Mouse (Mus musculus) kidney, postnatal 0 days (tissue): Measurements from ENCODE around the gene Adamts18. TPM values are rescaled to one million over a fixed set of nuclear protein-coding genes. Genes with fewer than 3 reads are reported as not detected.

Experiments used
- ATAC-seq: fragments of 200-750 bp; cut with Nextera tagmentation; replicated peaks from 2 replicates; pipeline ENCODE4 v1.8.0; 2017; ENCODE audit warnings: low read depth, moderate number of reproducible peaks, moderate TSS enrichment, moderate library complexity; ENCODE audit not compliant: low FRiP score
- DNase-seq: peaks from one replicate; pipeline ENCODE4 v3.0.0-alpha.2; 2016; ENCODE audit warnings: low spot score
- H3K27ac ChIP-seq: fragments of 300-500 bp; sonication (generic); 2 replicates; pipeline ENCODE4 v1.5.1; 2014; ENCODE audit warnings: mild to moderate bottlenecking
- H3K27me3 ChIP-seq: fragments of 300-500 bp; sonication (generic); 2 replicates; pipeline ENCODE4 v1.6.1; 2014; ENCODE audit warnings: low read length, mixed read lengths; ENCODE audit not compliant: insufficient read depth
- H3K36me3 ChIP-seq: fragments of 300-500 bp; sonication (generic); 2 replicates; pipeline ENCODE4 v1.6.1; 2014; ENCODE audit warnings: low read length, mixed read lengths; ENCODE audit not compliant: insufficient read depth
- H3K4me1 ChIP-seq: fragments of 300-500 bp; sonication (generic); replicated peaks from 2 replicates; pipeline ENCODE4 v1.6.1; 2014; ENCODE audit warnings: antibody characterized with exemption, low read length, mixed read lengths; ENCODE audit not compliant: insufficient read depth
- H3K4me2 ChIP-seq: fragments of 300-500 bp; sonication (generic); 2 replicates; pipeline ENCODE4 v1.6.1; 2014; ENCODE audit warnings: mild to moderate bottlenecking, low read length, moderate library complexity, mixed read lengths
- H3K4me3 ChIP-seq: fragments of 300-500 bp; sonication (generic); replicated peaks from 2 replicates; pipeline ENCODE4 v1.5.1; 2014; ENCODE audit warnings: low read depth, low read length
- H3K9ac ChIP-seq: fragments of 300-500 bp; sonication (generic); 2 replicates; pipeline ENCODE4 v1.6.1; 2014; ENCODE audit warnings: low read depth, low read length
- H3K9me3 ChIP-seq: fragments of 300-500 bp; sonication (generic); replicated peaks from 2 replicates; pipeline ENCODE4 v1.6.1; 2016; ENCODE audit warnings: low read length, inconsistent platforms, mixed read lengths
- CTCF ChIP-seq: IDR thresholded peaks from 2 replicates; pipeline ENCODE4 v1.5.1; 2016; ENCODE audit warnings: antibody characterized with exemption, low read depth, mild to moderate bottlenecking, moderate library complexity
- WGBS: fragments of 180-500 bp; shearing (Covaris S2); extraction: QIAGEN DNeasy Blood & Tissue Kit; methylation state at CpG from one replicate; pipeline ENCODE4 v1.1.7; 2014; 5-methylcytosine and 5-hydroxymethylcytosine counted together
- polyA plus RNA-seq: library from polyadenylated mRNA; unstranded; fragments of >200 nt; fragmentation: Nextera tagmentation; extraction: Ambion mirVana; gene quantifications from 2 replicates; pipeline ENCODE4 v1.2.1, GENCODE M21; 2015

Adamts18 gene
- polyA plus RNA-seq, 1 experiment from 2014 or later = 1.6 TPM

- Histone ChIP-seq H3K4me3 (no peak overlapping the region), H3K4me1 (no peaks in the 10 kb centered on the region), H3K27ac (no peak overlapping the region), H3K4me2 (no peak overlapping the region), H3K9me3 (no peaks in the 10 kb centered on the region), H3K9ac (no peak overlapping the region), H3K27me3 (no peaks in the 10 kb centered on the region), H3K36me3 (no peaks in the 10 kb centered on the region)
- DNase-seq = no peak
- WGBS = 58% methylated on average over 8 of the region's 8 CpGs
- ATAC-seq = no peak
- no peak for TF ChIP-seq CTCF
Measured at GRCm38 (mm10) chr8:113665951-113666350, 182.6 kb downstream of the Adamts18 start.

GRCm38 (mm10) chr8:113665036-113665435 is 183.5 kb downstream of the Adamts18 start:
- 71% methylated on average over 4 of the region's 4 CpGs for WGBS
- H3K27ac ChIP-seq = no peak overlapping the region
- TF ChIP-seq CTCF = no peak
- no peak overlapping the region for H3K9ac ChIP-seq
- no peaks in the 10 kb centered on the region for H3K9me3 ChIP-seq
- no peak for ATAC-seq
- H3K36me3 ChIP-seq = no peaks in the 10 kb centered on the region
- H3K4me2 ChIP-seq = no peak overlapping the region
- H3K27me3 ChIP-seq = no peaks in the 10 kb centered on the region
- no peak overlapping the region for H3K4me3 ChIP-seq
- no peak for DNase-seq
- no peaks in the 10 kb centered on the region for H3K4me1 ChIP-seq

GRCm38 (mm10) chr8:113664544-113664943 is 184.0 kb downstream of the Adamts18 start:
- Histone ChIP-seq H3K4me3 (no peak overlapping the region), H3K36me3 (no peaks in the 10 kb centered on the region), H3K4me1 (no peaks in the 10 kb centered on the region), H3K9me3 (no peaks in the 10 kb centered on the region), H3K9ac (no peak overlapping the region), H3K27me3 (no peaks in the 10 kb centered on the region), H3K27ac (no peak overlapping the region), H3K4me2 (no peak overlapping the region)
- ATAC-seq = peak; percentile 70
- peak; percentile 99 for TF ChIP-seq CTCF
- peak; percentile 94 for DNase-seq
- WGBS = 4% methylated on average over 2 of the region's 2 CpGs

- no peaks in the 10 kb centered on the region for H3K9me3 ChIP-seq
- H3K9ac ChIP-seq = no peak overlapping the region
- 100% methylated on average over 1 of the region's 1 CpGs for WGBS
- ATAC-seq (no peak), DNase-seq (no peak)
- no peaks in the 10 kb centered on the region for H3K36me3 ChIP-seq
- H3K4me2 ChIP-seq = no peak overlapping the region
- no peak overlapping the region for H3K27ac ChIP-seq
- TF ChIP-seq CTCF = no peak
- no peak overlapping the region for H3K4me3 ChIP-seq
- no peaks in the 10 kb centered on the region for H3K4me1 ChIP-seq
- H3K27me3 ChIP-seq = no peaks in the 10 kb centered on the region
Measured at GRCm38 (mm10) chr8:113660128-113660527, 188.4 kb downstream of the Adamts18 start.

- no peak overlapping the region for H3K4me3 ChIP-seq
- DNase-seq (no peak), ATAC-seq (no peak)
- no peaks in the 10 kb centered on the region for H3K9me3 ChIP-seq
- H3K27ac ChIP-seq = no peak overlapping the region
- TF ChIP-seq CTCF = no peak
- H3K27me3 ChIP-seq = no peaks in the 10 kb centered on the region
- no peak overlapping the region for H3K4me2 ChIP-seq
- H3K9ac ChIP-seq = no peak overlapping the region
- H3K36me3 ChIP-seq = no peaks in the 10 kb centered on the region
- 86% methylated on average over 11 of the region's 11 CpGs for whole genome bisulfite sequencing
- no peaks in the 10 kb centered on the region for H3K4me1 ChIP-seq
Measured at GRCm38 (mm10) chr8:113656681-113657298, 191.7 kb downstream of the Adamts18 start.

GRCm38 (mm10) chr8:113656154-113656553 is 192.4 kb downstream of the Adamts18 start:
- no peak overlapping the region for H3K4me3 ChIP-seq
- H3K4me1 ChIP-seq = no peaks in the 10 kb centered on the region
- WGBS = 91% methylated on average over 5 of the region's 5 CpGs
- no peak overlapping the region for H3K9ac ChIP-seq
- no peak overlapping the region for H3K4me2 ChIP-seq
- no peaks in the 10 kb centered on the region for H3K27me3 ChIP-seq
- no peak for DNase-seq
- H3K27ac ChIP-seq = no peak overlapping the region
- TF ChIP-seq CTCF = no peak
- ATAC-seq = no peak
- H3K36me3 ChIP-seq = no peaks in the 10 kb centered on the region
- H3K9me3 ChIP-seq = no peaks in the 10 kb centered on the region

- no peak for DNase-seq
- H3K4me2 ChIP-seq = no peak overlapping the region
Measured at GRCm38 (mm10) chr8:113653151-113653550, 195.4 kb downstream of the Adamts18 start.

More at GRCm38 (mm10) chr8:113653151-113653550, 195.4 kb downstream of the Adamts18 start:
- H3K4me1 ChIP-seq = no peaks in the 10 kb centered on the region
- no peaks in the 10 kb centered on the region for H3K36me3 ChIP-seq
- no peak overlapping the region for H3K4me3 ChIP-seq
- no peak for ATAC-seq
- no peaks in the 10 kb centered on the region for H3K27me3 ChIP-seq
- H3K27ac ChIP-seq = no peak overlapping the region
- WGBS = 54% methylated on average over 4 of the region's 4 CpGs
- H3K9me3 ChIP-seq = no peaks in the 10 kb centered on the region
- H3K9ac ChIP-seq = no peak overlapping the region
- TF ChIP-seq CTCF = no peak
